Mouse (Mus musculus): ENCODE measurements around the gene Ptms.

DNA sequence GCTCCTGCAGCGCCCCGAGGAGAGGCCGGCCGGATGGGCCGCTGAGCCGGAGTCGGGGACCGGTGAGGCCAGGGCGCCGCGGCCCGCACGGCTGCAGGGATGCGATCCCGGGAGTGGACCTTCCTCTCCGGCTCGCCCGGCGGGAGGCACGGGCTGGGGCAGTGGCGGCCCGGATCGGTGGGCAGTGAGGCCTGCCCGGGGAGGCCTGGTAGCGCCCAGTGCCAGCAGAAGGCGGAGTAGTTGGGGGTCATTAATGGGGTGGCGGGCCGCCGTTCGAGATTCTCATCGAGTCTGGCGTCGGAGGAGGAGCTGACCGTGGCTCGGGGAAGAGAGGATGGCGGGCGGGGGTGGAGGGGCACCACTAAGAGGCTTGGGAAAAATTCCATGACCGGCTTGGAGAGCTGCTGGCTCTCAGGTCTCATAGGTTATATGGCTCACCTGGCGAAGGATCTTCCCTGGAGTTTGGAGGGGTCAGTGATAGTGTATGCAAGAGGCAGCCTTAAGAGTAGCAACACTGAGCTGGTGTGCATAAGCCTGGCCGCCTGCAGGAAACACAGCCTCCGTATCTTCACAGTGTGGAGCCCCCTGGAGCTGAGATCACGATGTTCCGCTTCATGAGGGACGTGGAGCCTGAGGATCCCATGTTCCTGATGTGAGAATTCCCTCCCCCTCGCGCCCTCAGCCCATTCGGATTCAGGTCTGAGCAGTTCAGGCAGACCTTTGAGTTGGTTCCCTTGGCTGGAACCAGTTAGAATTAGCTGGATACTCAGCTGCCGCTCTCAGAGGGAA is 11.8 kb upstream of the Ptms start:
- TF ChIP-seq CTCF (IDR thresholded peaks at IDR 0.05; ENCODE audit: low read depth, low read length), result no peak
- no peak for TF ChIP-seq GATA1 (IDR thresholded peaks at IDR 0.05; ENCODE audit: borderline replicate concordance, low read length)
- no peak for TF ChIP-seq GATA2 (IDR thresholded peaks at IDR 0.05; ENCODE audit: borderline replicate concordance, low read depth, low read length)
- TF ChIP-seq TAL1 (conservative IDR thresholded peaks at IDR 0.05; ENCODE audit: low read depth, low read length), result no peak

Measured in G1E (cell line).